Mouse (Mus musculus): ENCODE results near the gene Zfp385c.
"Not testable (repeated sequence)": the region's sequence is repeated elsewhere in the genome, so short reads cannot be mapped to it uniquely, and the experiment has no call there.

The Zfp385c gene

GRCm38 (mm10) chr11:100628056-100628455, 64.2 kb downstream of the Zfp385c start:
- no peak for DNase-seq (ENCODE audit: extremely low spot score, low spot score)

- peak; percentile 59 for DNase-seq (ENCODE audit: extremely low spot score, low spot score)
These were observed 65.5 kb downstream of the Zfp385c start for GRCm38 (mm10) chr11:100626701-100627195.

GRCm38 (mm10) chr11:100625754-100626700, 66.2 kb downstream of the Zfp385c start:
- DNase-seq (ENCODE audit: extremely low spot score, low spot score): no peak

GRCm38 (mm10) chr11:100623867-100624266, 68.4 kb downstream of the Zfp385c start:
- no peak for DNase-seq (ENCODE audit: extremely low spot score, low spot score)

GRCm38 (mm10) chr11:100622714-100623113, 69.5 kb downstream of the Zfp385c start:
- DNase-seq (ENCODE audit: extremely low spot score, low spot score): peak; percentile 96

GRCm38 (mm10) chr11:100619982-100620381, 72.3 kb downstream of the Zfp385c start, which contains the start of gene Dnajc7:
TSS of gene Dnajc7 (minus strand) at chr11:100620168.
- DNase-seq (ENCODE audit: extremely low spot score, low spot score): no peak

GRCm38 (mm10) chr11:100619485-100619975, 72.7 kb downstream of the Zfp385c start:
- peak; percentile 98 for DNase-seq (ENCODE audit: extremely low spot score, low spot score)

- DNase-seq (ENCODE audit: extremely low spot score, low spot score): peak; percentile 72
These were observed 73.3 kb downstream of the Zfp385c start, which contains the start of gene Nkiras2 for GRCm38 (mm10) chr11:100618761-100619484. TSS of gene Nkiras2 (plus strand) at chr11:100619244.

GRCm38 (mm10) chr11:100617480-100617879, 74.8 kb downstream of the Zfp385c start:
- no peak for DNase-seq (ENCODE audit: extremely low spot score, low spot score)

GRCm38 (mm10) chr11:100616836-100617235, 75.4 kb downstream of the Zfp385c start:
- DNase-seq (ENCODE audit: extremely low spot score, low spot score): not testable (repeated sequence)

- no peak for DNase-seq (ENCODE audit: extremely low spot score, low spot score)
These were observed 75.9 kb downstream of the Zfp385c start for GRCm38 (mm10) chr11:100616332-100616731.

GRCm38 (mm10) chr11:100613241-100613640, 79.0 kb downstream of the Zfp385c start:
- no peak for DNase-seq (ENCODE audit: extremely low spot score, low spot score)

- no peak for DNase-seq (ENCODE audit: extremely low spot score, low spot score)
These were observed 80.6 kb downstream of the Zfp385c start for GRCm38 (mm10) chr11:100611627-100612026.

- DNase-seq (ENCODE audit: extremely low spot score, low spot score): no peak
These were observed 82.1 kb downstream of the Zfp385c start for GRCm38 (mm10) chr11:100609997-100610680.

- no peak for DNase-seq (ENCODE audit: extremely low spot score, low spot score)
These were observed 82.8 kb downstream of the Zfp385c start for GRCm38 (mm10) chr11:100609355-100609996.

- DNase-seq (ENCODE audit: extremely low spot score, low spot score): no peak
These were observed 83.5 kb downstream of the Zfp385c start for GRCm38 (mm10) chr11:100608796-100609195.

GRCm38 (mm10) chr11:100607121-100607520, 85.1 kb downstream of the Zfp385c start:
- DNase-seq (ENCODE audit: extremely low spot score, low spot score): no peak

GRCm38 (mm10) chr11:100605451-100605850, 86.8 kb downstream of the Zfp385c start:
- no peak for DNase-seq (ENCODE audit: extremely low spot score, low spot score)

GRCm38 (mm10) chr11:100604321-100605005, 87.8 kb downstream of the Zfp385c start:
- DNase-seq (ENCODE audit: extremely low spot score, low spot score): no peak

- no peak for DNase-seq (ENCODE audit: extremely low spot score, low spot score)
These were observed 88.4 kb downstream of the Zfp385c start for GRCm38 (mm10) chr11:100603813-100604212.

Measured in neural tube, embryonic 10.5 days (tissue).